Mouse (Mus musculus) common myeloid progenitor, adult 5-6 weeks (primary cell): ENCODE data around the gene Acadl. TPM values are rescaled to one million over a fixed set of nuclear protein-coding genes. Genes with fewer than 3 reads are reported as not detected.

ENCODE experiments used
- ATAC-seq: replicated peaks from 2 replicates; pipeline ENCODE4 v1.8.0; 2016; ENCODE audit warnings: low read depth, mild to moderate bottlenecking, moderate TSS enrichment, inconsistent platforms; ENCODE audit not compliant: poor library complexity, severe bottlenecking
- total RNA-seq: library from RNA; stranded (forward); fragments of 200-1000, 187-1606 nt; gene quantifications from 2 replicates; pipeline ENCODE4 v1.2.3, GENCODE M21; 2017

The Acadl gene
- total RNA-seq, 1 experiment from 2014 or later, result 98.8 TPM

GRCm38 (mm10) chr1:66841510-66841909 is 21.6 kb downstream of the Acadl start:
- no peak for ATAC-seq

GRCm38 (mm10) chr1:66839755-66840438 is 23.2 kb downstream of the Acadl start:
- no peak for ATAC-seq

GRCm38 (mm10) chr1:66839135-66839534 is 23.9 kb downstream of the Acadl start:
- ATAC-seq, result peak; percentile 3; the same call in 1 of the 2 replicates

GRCm38 (mm10) chr1:66838184-66839042 is 24.7 kb downstream of the Acadl start:
- peak; percentile 61 for ATAC-seq

- no peak for ATAC-seq
Measured at GRCm38 (mm10) chr1:66837207-66837606, 25.9 kb downstream of the Acadl start.

- ATAC-seq, result no peak
Measured at GRCm38 (mm10) chr1:66832636-66833165, 30.4 kb downstream of the Acadl start.

- ATAC-seq, result no peak
Measured at GRCm38 (mm10) chr1:66831824-66832600, 31.1 kb downstream of the Acadl start.

GRCm38 (mm10) chr1:66829400-66830080 is 33.5 kb downstream of the Acadl start:
- ATAC-seq, result no peak

- no peak for ATAC-seq
Measured at GRCm38 (mm10) chr1:66821966-66822365, 41.1 kb downstream of the Acadl start.

GRCm38 (mm10) chr1:66820241-66820640 is 42.8 kb downstream of the Acadl start:
- no peak for ATAC-seq

- 0 out of 2 replicates have a peak, but pooled peaks have one; percentile 12 for ATAC-seq
Measured at GRCm38 (mm10) chr1:66817865-66818315, 45.2 kb downstream of the Acadl start.

- peak; percentile 41 for ATAC-seq
Measured at GRCm38 (mm10) chr1:66817453-66817839, 45.6 kb downstream of the Acadl start, which contains the start of gene Kansl1l. TSS of gene Kansl1l (minus strand) at chr1:66817562.

- ATAC-seq, result peak; percentile 24
Measured at GRCm38 (mm10) chr1:66816837-66817452, 46.1 kb downstream of the Acadl start.

- peak; percentile 70 for ATAC-seq
Measured at GRCm38 (mm10) chr1:66815941-66816777, 46.9 kb downstream of the Acadl start.

- no peak for ATAC-seq
Measured at GRCm38 (mm10) chr1:66814756-66815155, 48.3 kb downstream of the Acadl start.

GRCm38 (mm10) chr1:66813191-66813590 is 49.9 kb downstream of the Acadl start:
- ATAC-seq, result no peak

- no peak for ATAC-seq
Measured at GRCm38 (mm10) chr1:66806821-66807220, 56.3 kb downstream of the Acadl start.

GRCm38 (mm10) chr1:66805408-66805807 is 57.7 kb downstream of the Acadl start:
- ATAC-seq, result no peak
